Mouse (Mus musculus) fibroblast of lung, adult 2 months (primary cell): ENCODE measurements around the gene Dscaml1.
A peak's percentile ranks its signal among the peaks of the same experiment; 100 is the strongest.

Experiments
- DNase-seq: peaks from one replicate; pipeline ENCODE4 v3.0.0-alpha.2; 2011; ENCODE audit warnings: low read depth

The Dscaml1 gene

DNA sequence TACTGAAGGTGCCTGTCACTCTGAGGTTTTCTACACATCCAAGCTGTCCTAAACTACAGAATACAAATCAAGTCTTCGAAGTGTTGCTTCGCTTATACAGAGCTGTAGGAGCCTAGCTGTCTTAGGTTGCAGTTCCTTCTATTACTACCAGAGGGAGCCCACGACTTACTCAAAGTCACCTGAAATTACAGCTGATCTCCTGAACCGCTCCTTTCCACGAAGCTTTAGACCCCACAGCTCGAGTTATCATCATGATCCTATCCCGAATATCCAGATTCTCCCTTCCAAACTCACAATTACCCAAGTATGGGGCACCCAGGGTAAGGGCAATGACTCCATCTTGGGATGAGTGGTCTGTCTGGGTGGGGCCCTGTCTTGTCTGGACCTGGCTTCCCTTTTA is 14.6 kb upstream of the Dscaml1 start:
- DNase-seq: no peak

DNA sequence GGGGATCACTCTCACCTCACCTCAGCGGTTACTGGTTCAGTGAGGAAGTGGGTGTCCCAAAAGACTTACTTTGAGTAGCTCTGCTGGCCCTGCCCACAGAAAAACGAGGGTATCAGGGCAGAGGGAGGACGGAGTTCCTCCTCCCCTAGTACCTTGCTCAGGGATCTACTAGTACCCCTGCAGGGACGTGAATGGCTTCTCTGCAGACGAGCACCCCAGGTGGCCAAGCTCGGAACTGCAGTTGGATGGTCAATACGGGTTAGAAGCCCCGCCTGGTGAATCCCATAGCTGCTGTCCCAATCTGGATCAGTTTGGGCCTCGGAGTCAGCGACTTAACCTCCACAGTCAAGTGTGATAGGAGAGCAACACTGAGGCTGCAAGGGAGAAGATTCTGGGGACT is 14.1 kb upstream of the Dscaml1 start:
- DNase-seq: peak; percentile 23

DNA sequence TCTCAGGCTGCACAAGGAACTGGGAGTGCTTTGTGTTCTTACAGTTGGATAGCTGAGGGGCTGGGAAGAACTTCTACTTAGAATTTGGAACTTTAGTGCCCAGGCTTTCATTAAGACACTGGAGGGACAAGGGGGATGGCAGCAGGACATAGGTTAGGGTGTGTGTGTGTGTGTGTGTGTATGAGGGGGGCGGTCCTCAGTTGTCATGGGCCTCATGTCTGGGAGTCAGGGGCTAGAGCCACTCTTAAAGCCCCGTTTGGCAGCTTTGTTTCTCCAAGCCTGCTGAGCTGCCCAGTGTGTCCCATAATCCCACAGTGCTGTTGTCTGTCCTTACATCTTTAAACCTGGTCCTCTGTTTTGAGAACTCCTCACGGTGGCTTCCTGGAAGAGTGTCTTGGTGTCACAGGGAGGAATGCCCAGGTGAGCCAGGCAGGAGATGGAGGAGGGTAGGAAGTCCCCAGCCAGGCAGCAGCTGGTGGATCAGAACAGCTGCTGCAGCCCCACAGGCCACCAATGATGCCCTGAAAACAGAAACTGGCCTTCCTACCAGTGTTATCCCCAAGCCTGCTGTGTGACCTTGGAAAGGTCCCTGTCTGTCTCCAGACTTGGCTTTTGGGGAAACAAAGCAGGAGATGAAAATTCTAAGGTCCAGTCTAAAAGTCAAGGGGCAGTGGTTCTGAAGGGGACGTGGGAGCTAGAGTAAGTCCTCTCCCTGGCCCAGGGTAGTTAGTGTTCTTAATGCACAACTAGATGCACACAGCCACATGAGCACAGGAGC is 13.5 kb upstream of the Dscaml1 start:
- no peak for DNase-seq

DNA sequence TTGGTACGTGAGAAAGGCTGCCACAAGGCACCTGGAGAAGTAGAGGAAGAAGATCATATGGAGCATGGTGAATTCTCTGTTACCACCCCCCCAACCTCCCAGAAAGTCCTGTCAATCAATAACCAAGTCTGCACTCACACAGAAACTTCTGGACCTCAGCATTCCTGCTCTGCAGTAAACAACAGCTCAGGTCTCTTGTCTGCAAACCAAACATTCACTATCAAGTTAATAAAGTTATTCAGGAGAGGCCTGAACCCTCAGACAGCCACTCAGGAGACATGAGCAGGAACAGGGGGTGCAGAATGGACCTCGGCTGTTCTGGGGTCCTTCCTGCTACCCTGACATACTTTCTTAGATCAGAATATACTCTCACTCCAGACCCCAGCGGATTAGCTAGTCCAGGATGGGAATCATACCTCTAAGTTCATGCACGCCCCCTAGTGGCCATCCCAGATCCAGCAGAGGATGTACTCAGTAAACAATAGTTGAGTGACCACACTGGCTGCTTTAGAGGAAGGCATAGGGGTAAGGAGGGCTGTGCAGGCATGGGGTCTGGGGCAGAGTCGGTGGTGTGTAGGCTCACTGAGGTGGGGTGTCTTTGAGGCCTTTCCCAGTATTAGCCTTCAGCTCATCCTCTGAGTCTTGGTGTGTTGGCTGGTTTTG is 12.8 kb upstream of the Dscaml1 start:
- no peak for DNase-seq

DNA sequence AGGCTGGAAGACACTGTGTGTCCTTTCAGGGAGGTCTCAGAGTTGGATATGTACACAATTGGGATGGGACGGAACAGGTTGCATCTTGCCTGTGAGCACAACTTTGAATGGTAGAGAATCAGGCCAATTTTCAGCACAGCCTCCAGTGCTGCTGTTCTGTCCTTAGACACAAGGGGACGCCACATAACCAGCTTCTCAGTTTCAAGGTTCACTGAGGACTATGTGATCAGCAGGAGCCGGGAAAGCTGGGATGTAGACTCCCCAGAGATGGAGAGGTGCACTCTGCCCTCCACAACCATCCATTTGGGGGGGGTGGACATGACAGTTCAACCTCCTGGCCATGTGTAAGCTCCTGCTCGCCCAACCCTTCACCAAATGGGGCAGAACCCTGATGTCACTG is 10.5 kb upstream of the Dscaml1 start:
- DNase-seq: no peak

DNA sequence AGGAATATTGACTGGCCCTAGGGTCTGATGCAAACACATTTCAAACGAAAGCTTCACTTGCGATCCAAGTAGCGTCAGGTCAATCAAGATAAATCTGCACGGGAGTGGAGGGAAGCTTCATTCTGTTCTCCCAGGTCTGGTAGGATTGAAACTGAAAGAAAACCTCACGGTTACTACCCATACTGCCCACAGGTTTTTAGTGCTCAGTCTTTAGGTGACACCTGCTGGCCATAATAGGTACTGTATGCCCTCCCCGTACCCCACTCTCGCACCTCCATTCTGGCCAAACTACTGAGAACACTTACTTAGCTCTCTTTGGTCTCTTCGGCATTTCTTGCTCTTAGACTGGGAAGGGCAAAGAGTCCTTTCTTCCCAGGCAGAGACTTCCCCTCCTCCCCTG is 9.2 kb upstream of the Dscaml1 start:
- peak; percentile 24 for DNase-seq

DNA sequence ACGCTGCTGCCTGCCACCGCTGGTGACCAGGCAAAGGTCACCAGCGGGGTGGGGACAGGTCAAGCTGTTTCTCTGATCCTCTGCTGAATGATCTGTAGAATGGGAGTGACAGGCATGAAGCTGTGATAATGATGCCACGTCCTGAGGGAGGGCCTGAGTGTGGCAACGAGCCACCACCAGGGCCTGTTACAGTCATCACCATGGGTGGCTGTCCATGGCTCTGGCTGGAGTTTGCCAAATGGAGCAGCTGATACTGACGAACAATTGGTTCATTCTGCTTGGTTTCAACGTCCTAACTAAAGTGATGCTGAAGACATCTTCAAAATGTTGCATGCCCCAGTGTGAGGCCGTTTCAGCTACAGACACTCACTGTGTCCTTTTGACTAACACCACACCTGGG is 8.2 kb upstream of the Dscaml1 start:
- no peak for DNase-seq

DNA sequence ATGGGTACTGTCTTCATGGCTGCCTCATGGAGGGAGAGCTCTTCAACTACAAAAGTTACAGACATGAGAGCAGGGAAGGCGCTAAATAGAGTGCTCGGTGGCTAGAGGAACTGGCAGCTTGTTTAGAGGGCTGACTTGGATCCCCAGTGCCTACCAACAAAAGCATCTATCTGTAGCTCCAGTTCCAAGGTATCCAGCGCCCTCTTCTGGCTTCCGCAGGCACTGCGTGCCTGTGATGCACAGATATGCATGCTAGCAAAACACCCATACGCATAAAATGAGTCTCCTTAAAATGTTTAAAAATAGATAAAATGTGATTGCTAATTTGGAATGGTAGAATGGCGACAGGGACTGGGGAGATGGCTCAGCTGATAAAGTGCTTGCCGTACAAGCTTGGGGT is 5.2 kb upstream of the Dscaml1 start:
- no peak for DNase-seq

DNA sequence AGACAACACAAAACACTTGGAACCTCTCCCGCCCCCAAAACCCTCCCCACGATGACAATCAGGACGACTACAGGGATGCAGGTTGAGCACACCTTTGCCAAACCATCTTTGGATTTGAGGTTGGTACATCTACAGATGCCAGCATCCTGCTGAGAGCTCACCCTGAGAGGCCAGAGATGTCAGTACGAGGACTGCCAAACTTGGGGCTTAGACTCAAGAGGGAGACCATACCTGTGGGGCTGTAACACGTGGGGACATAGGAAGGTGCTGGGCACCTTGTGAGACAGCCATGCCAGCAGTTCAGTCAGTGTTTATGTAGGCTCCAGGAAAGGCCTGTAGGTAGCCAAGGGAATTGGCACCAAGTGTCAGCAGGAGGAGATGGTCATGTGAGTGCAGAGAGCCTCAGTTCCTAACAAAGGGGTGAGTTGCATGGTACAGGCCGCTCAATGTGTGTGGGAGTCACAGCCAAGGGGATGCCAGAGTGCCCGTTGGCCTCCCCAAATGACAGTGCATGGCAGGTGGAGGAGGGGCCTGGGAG is 3.6 kb upstream of the Dscaml1 start:
- no peak for DNase-seq

DNA sequence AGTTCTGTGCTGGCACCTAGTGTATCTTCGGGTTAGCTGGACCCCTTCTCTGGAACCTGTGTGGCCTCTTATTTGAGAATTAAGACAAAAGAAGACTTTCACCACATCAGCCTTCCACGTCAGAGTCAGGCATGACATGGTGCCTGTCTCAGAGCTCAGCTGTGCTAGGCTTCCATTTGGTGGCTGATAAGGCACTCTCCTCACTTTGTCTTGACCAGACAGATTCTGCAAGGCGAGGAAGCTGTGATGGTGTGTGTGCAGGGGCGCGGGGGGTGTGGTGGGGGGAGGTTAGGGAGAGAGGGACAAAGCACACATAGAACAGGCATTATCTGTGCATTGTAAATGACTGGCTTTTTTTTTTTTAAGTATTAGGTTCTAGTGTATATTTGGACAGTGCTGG is 3.0 kb downstream of the Dscaml1 start:
- DNase-seq: no peak

DNA sequence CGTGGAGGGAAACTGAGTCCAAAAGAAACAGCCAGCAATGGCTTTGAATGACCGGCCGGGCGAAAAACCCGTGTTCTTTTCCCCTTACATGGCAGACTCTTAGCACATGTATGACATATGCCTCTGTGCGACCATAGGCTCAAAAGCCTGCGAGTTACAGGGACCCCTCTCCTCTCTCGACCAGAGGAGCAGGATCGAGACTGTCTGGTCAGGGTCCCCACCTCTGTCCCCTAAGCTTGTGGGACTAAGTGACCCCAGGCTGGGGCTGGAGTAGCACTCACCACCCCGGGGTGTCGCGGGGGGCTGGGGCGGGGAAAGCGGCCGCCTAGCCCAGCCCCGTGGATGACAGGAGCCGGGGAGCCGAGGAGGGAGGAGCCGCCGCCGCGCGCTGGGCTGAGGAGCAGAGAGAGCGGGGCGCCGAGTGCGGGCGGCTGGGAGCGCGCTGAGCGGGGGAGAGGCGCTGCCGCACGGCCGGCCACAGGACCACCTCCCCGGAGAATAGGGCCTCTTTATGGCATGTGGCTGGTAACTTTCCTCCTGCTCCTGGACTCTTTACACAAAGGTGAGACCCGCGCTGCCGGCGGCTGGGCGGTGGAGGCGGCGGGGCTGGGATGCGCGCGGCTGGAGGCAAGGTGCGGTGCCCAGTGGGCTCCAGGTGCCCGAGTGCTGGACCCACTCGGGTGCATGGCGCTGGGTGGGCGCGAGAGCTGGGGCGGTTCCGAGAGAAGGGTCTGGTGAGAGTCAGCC is 3.7 kb downstream of the Dscaml1 start:
- DNase-seq: no peak

DNA sequence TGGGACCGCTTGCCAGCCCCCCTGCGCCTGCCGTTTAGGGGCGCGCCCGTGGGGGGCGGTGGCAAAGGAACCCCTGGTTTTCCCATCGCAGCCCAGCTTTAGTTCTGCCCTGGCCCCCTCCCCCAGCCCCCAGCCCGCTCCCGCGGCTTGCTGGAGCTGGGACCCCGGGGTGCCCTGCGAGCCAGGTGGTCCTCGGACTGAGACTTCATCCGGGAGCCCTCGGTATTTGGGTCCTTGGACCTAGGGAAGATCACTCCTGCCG is 4.2 kb downstream of the Dscaml1 start:
- no peak for DNase-seq

DNA sequence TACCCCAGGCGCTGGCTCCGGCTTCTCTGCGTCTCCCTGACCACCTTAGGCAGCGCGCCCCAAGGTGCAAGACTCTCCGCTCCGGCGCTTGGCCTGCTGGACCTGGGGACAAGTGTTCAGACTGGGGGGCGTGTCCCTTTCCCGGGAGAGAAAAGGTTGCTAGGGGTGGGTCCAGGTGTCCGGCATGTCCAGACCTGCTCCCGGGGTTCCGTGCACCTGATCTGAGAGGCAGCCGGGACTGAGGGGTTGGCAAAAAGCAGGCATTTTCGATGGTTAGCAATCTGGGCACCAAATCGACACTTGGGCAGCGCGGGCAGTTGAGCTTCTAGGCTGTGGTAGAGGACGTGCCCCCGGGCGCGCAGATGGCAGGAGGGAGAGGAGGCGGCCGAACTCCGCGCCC is 4.7 kb downstream of the Dscaml1 start:
- DNase-seq: no peak

DNA sequence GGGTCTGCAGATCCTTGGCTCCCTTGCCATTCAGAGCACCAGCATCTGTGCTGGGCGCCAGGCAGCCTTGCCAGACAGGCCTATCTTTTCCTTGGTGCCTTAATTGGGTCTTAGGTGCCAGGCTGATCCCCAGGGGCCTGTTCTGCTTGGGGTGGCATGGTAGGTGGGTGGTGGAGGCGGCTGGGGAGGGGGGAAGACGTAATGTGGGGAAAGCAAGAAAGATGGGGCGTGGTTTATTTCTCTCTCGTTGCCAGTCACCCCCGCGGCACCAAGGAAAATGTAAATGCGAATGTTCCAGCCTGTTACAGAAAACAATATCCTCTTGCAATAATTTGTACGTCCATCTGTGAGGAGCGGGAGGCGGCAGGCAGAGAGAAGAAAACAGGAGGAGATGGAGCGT is 6.2 kb downstream of the Dscaml1 start:
- no peak for DNase-seq

DNA sequence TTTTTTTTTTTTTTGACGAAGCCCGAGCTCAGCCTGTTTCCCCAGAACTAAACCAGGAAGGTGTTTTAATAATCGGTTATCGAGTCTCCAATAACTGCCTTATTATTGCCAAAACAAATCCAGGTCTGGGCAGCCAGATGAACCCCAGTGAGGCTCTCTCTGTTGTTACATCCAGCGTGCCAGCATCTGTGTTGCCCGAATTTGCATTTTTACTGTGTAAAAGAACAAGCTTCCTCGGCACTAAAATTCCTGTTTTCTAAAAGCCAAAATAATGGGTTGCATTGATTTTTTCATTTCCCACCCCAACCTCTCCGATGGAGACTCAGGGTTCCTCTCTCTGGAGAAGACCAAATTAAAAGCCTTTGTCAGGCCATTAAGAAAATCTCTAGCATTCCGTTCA is 6.7 kb downstream of the Dscaml1 start:
- DNase-seq: no peak

DNA sequence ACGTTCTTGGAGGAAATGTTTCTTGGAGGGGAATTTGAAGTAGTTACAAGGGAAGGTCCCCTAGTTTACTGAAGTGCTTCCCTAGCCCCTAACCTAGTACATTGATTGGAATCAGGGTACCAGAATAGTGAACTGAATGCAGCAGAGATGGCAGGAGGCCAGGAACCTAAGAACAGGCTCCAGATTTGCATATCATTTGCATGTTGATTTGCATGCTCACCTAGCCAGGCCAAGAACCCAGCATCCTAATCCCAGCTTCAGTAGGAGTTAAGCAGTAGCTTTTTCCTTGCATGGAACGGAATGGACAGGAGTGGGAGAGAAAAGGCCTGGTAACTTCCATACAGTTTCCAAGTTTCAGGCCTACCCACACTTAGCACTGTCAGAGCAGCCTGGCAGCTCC is 7.7 kb downstream of the Dscaml1 start:
- DNase-seq: no peak

DNA sequence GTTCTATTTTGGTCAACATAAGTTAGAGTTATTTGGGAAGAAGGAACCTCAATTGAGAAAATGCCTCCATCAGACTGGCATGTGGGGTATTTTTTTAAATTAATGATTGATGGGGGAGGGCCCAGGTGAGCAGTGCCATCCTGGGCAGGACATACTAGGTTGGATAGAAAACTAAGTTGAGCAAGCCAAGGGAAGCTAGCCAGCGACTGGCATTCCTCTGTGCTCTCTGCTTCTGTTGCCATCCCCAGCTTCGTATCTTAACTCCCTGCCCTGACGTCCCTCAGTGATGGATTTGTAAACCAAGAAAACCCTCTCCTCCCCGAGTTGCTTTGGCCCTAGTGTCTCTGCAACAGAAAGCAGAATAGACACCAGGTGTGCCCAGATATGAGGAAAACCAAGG is 12.6 kb downstream of the Dscaml1 start:
- DNase-seq: no peak

DNA sequence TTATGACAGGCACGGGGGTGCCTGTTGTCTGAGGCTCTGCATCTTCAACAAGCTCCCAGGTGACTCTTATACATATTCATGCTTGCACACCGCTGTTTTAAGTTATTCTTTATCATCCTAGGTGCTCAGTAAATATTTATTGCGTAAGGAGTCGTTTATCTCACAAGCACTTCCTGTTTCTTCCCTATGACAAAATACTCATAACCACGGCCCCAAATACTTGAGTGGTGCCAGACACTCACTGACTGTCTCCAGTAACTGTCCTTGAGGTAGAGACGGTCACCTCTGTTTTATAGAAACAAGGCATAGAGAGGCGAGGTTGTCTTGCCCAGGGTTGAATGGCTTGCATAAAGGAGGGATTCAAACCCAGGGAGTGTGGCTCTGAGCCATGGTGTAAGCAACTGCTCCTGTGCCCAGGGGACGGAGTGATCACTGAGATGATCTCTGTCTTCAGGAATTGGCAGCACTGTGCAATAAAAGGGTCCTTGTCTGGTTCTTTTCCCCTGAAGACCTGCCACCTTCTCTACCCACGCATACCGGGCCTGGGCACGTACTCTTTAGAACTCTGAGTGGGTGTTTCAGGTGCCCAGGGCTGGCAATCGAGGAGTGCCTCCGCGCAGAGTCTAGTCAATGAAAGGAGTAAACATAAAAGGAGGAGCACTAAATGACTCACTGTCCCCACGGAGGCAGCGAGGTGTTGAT is 13.8 kb downstream of the Dscaml1 start:
- DNase-seq: no peak

DNA sequence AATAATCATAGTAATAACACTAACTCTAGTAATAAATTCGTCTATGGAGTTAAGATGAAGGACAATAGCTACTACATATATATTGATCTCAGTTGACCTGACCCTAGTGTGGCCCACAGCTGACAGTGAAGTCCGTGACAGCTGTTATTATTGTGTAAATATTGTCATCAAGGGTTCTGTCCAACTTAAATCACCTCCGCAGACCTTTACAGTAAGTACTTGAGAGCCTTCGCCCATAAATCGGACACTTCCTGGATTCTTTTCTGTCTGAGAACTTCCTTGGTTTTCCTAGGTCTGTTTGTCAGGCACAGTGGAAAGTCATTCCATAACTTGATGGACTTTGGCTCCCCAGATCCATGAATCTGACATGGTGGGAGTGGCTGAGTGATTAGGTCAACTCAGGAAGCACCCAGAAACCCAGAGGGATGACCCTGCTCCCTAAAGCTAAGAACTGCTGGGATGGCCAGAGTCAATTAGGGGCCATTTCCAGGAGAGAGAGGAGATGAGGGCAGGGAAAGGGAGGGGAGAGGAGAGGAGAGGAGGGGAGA is 17.9 kb downstream of the Dscaml1 start:
- DNase-seq: no peak

DNA sequence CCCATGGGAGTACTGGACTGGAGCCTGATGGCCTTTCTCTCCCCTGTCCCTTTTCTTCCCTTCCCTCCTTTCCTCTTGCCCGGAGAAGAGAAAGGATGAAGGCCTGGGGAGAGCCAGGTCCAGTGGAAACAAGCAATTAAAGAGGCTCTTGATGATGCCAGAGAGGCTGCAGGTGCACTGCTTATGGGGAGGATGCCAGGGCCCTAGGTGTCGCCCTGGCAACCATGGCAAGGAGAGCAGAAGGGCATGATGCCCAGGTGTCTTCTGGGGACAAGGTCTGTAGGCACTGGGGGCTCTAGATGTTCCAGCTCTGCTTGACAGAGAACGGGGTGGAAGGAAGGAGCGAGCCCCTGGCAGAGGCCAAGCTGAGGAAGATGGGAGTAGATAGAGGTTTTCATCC is 23.2 kb downstream of the Dscaml1 start:
- no peak for DNase-seq

DNA sequence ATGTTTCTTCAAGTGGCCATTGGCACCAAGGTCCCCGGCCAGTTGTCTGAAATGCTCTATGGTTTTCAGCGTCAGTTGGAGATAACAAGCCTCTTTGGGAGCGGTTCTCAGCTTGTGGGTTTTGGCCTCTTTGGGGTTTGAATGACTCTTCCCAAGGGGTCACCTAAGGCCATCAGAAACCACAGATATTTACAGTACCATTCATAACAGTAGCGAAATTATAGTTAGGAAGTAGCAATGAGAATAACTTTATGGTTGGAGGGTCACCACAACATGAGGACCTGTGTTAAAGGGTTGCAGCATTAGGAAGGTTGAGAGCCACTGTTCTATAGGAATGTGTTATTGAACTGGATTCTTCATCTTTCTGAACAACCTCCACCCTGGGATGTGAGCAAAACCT is 24.9 kb downstream of the Dscaml1 start:
- DNase-seq: no peak

DNA sequence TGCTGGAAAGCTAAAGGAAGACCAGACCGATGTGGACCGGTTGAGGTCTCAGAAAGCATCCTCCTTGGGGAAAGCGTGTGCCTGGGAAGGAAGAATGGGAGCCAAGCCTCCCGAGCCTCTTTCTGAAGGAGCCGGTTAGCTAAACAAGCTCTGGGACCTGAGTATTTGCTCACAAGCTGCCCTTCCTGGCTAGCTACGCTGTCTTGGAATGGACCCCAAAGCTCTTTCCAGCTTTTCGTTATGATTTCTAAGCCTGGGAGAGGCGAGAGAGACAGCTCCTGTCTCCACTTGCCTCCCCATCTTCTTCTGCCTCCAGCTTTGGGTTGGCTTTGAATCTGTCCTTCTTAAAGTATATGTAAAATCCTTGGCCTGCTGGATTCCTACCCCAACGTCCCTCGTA is 27.6 kb downstream of the Dscaml1 start:
- DNase-seq: no peak
